Mouse (Mus musculus) CD4-positive, CD25-positive, alpha-beta regulatory T cell, adult 2 months (primary cell): ENCODE data around the gene Efcc1.

Experiments
- DNase-seq: peaks from one replicate; pipeline ENCODE4 v3.0.0-alpha.2; 2012; ENCODE audit warnings: low read depth, low spot score

Efcc1 gene

DNA sequence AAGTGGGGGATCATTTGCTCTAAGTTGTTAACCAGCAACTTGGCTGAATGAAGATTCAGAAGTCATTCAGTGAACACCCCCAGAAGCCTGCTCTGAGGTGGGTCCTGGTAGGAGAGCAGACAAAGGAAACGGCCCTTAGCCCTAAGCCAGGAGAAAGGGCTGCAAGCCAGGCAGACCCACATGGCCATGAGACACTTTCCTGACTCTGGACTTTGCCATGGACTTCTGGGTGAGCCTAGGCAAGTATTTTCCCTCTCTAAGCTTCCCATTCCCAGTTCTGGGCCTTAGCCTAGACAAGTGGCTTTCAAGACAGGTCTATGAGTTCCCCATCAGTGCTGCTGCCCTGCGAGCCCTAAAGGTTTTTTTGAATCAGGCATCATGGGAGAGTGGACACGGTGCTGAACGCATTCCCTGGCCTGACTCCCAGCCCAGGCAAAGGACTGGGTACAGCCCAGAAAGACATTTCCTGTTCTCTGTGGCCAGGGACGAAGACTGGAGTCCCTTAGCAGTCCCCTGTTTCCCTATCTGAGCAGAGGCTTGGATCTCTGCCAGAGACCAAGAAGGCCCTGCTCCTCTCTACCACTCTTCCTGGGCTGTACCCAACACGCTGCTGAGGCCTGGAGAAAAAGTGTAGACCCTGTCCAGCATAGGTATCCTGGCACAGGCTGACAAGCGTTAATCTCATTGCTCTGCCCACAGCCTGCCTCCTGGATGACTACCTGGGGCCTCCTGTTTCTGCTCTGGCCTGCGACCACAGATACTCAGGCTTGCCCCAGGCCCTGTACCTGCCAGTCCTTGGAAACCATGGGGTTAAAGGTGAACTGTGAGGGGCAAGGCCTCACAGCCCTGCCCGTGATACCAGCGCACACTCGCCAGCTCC lies 47.9 kb downstream of the Efcc1 start:
- no peak for DNase-seq

DNA sequence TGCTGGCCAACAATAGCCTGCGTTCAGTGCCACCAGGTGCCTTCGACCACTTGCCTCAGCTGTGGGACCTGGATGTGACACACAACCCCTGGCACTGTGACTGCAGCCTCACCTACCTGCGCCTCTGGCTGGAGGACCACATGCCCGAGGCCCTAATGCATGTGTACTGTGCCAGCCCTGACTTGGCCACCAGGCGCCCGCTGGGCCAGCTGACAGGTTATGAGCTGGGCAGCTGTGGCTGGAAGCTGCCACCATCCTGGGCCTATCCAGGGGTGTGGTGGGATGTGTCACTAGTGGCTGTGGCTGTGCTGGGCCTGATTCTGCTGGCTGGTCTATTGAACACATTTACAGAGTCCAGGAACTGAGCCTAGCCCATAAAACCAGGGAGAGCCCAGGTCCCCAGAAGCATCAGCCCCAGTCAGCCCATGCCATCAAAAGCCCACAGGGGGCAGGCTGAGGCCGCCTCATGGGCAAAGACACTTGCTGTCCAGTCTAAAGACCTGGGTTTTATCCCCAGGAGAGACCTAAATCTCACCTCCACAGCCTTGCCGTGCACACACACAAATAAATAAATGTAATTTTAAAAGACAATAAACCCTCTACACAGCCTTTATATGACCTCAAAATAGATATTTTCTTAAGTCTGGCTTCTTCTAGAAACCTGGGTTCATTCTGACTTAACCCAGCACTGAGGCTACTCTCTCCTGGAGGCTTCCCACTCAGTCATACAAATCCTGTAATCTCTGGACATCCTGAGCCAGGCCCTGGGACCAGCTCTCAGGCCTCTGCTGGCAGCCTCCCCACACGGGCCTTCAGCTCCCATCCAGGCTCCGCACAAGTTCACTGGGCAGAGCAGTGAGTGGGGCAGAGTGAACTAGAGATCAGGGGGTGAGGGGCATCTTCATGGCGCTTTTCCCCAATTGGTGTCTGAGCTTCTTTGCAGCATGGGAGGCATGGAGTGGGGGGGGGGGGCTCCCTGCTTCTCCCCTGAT lies 48.8 kb downstream of the Efcc1 start:
- no peak for DNase-seq

DNA sequence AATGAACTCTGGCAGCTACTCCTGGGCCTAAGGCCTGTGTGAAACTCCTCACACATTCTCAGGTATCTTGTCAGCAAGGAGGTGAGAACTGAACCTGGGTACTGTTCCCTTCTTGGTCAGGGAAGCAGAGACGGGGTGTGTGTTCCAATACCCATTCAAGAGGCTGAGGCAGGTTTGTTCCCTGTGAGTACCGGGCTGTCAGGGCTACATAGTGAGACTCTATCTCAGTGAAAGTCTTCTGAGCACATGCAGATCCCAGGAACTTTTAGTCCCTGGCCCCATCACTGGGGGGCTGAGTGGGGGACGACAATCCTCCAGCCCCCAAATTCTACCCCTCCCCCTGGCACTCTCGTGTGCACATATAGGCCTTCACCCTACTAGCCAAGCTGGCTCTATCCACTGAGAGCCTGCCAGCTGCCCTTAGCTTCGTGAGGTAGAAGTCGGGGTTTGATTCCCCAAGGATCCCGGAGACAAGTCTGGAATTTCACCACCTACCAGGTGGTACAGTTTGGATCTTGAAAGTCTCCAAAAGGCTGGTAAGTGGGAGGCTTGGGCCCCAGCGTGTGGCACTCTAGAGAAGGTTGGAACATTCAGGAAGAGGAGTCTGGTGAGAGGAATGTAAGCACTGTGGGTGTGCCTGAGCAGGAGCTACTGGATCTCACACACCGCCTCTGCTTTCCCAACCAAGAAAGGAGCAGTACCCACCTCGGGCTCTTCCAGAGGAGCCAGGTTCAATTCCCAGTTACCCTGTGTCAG lies 50.1 kb downstream of the Efcc1 start:
- DNase-seq = no peak

DNA sequence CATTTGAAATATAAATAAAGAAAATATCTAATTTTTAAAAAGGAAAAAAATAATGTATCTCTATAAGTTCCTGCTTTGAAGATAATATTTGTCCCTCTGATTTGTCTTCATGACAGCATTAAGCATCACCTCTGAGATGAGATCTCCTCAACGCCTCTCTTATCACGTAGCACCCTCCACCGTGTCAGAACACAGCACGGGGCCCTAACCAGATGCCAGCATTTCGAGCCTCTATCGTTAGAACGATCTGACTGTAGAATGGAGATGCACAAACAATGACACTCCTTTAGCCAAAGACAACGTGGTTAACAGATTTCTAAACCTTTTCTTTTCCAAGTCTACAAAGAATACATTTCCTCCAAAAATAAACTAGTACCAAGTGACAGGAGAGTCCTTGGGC lies 53.4 kb downstream of the Efcc1 start:
- no peak for DNase-seq

DNA sequence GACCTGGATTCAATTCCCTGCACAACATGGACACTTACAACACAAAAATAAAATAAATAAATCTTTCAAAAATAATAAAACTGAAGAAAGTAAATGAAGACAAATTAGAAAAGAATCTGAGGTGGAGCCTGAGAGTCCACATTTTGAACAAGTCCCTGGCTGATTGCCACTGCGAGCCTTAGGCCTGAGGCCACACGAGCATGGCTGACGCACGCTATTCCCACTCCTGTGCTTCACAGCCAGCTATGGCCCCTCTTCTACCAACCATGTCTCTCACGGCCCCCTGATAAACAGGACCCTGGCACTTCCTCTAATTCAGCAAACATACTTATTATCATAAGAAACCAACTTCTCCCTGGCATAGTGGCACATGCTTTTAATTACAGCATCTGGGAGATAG lies 56.0 kb downstream of the Efcc1 start:
- DNase-seq = no peak

DNA sequence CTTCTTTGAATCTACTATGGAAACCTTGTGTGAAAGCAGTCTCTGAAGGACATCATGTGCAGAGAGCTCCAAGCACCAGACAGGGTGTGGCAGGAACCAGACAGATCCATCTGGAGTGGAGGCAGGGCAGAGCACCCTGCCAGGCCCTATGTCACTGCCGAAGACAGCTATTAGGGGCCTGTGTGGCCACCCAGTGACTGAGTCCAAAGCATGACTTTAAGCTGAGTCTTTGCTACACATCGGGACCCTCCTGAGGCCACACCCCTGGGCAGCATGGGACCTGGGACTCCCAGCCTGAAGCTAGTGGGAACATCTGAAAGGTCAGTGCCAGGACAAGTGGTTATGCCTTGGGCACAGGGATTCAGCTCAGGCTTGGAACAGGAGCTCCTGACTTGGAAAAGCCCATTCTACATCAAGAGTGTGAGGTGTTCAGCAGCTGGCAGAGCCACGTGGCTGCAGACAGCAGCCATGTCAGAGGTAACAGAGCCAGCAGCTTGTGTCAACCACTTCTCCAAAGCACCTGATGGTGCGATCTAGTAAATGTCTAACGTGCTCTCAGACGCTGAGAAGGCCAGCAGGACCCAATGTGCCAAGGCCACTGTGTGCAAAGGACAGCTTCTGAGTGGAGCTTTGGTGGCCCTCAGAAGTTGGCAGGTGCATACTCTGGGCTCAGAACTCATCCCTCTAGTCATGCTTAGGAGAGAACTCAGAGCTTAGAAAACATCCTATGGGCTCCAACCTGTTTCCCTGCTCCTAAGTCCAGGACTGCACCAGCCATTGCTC lies 56.6 kb downstream of the Efcc1 start:
- no peak for DNase-seq

DNA sequence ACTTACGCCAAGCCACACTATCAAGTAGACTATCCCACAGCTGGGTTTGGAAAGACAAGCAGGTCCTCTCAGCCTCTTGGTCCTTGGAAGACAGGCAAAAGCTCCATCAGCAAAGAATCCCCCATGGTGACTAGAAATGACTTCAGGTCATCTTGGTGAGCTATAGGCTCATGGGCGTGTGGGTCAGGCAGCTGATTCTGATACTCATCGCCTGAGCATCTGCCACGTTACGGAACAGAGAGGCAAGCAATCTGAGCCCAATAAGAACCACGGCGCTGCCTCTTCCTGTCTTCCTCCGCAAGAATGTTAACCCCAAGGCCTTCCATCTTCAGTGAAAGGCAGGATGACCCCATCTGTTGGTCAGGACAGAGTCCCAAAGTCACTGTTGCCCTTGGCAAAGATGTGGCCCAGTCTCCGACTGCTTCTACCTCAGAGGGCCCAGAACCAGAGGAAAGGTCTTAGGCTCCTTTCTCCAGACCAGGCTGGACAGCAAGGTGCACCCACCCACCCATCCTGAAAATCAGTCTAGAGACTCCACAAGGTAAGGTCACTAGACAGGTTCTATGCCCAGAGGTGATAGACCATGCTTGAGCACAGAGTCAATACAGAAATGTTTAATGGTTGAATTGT lies 57.7 kb downstream of the Efcc1 start:
- DNase-seq = no peak

DNA sequence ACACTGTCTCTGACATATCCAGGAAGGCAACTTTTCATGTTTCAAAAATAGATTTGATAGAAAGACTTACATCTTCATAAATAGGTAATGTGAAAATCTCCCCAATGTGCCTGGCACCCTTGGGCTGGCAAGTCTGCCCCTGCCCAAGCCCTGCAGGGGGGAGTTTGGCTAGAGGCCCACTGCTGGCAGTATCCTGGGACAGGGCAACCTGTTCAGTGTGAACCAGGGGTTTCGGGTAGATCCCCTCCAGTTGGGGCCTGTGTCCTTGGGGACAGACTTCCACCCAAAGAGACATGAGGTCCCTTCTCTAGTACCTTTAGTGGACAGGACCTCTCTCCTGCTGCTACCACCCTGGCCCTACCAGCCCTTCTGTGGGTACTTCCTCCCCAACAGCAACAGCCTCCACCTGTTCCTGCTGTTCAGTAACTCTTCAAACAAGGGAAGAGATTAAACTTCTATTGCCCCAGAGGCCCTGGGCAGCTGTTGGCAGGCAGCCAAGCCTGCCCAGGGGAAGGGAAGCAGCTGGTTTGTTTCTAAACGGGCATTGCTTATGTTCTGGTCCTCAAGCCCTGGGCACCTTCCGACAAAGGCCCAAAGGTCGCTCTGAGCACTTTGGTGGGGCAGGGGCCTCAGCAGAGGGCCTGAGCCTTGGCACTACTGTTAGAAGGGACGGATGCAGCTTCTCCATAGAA lies 58.4 kb downstream of the Efcc1 start:
- DNase-seq = no peak

DNA sequence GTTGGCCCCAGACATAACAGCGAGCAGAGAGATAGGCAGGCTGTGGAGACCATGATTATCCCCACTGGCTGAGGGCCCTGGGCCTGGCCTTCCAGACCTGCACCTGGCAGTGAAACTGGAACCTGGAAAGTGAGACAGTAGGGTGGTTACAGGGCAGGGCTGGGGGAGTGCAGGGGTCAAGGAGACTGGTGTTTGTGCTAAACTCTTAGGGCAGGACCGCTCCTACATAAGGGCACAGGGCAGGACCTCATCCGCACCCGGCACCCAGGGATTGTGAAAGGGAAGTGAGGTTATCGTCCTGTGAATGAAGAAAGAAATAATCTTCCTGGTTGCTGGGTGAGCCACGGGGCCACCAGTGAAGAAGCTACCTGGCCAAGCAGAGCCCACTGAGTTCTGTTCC lies 59.1 kb downstream of the Efcc1 start:
- no peak for DNase-seq

DNA sequence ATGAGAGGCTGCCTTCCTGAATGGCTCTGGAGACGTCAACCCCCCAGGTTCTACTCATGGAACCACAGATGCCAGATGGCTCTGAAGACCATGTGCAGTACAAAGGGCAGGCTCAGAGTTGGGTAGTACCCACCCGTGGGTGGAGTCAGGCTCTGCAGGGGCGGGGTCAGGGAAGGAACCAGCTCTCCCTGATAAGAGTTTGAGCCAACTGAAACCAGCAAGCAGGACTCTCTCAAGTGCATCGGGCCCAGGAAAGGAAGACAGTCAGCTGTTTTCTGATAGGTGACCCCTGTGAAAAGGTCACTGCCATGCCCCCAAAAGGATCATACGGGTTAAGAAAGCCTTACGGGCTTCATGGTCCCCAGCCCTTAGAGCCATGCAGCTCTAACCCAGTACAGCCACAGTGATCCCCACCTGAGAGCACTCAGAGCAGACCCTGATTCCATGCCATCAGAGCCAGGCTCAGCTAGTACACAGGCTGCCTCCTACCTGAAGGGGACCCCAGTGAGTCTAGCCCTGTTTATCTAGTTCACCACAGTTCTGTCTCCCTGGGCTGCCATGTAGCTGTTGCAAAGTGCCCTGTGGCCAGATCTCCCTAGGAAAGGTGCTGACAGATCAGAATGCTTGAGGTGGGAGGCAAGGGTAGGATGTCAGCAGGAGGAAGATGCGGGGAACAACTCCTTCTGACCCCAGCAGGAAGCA lies 60.3 kb downstream of the Efcc1 start:
- DNase-seq = no peak

DNA sequence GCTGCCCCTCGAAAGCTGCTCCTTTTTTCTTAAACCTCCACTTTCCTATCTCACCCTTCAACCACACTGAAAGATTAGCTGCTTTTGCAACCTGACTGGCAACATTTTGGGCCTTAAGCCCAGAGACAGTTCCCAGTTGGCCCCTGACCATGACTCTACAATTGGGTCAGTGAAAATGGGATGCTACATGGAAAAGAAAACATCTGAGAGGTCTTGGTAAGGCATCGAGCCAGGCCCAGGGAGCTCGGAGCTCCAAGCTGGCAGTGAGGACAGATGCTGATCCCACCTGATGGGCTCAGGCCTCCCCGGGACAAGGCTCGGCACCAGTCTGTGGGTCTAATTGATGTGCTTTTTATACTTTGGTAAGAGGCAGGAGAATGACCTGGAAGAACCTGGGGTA lies 61.2 kb downstream of the Efcc1 start:
- DNase-seq = no peak

DNA sequence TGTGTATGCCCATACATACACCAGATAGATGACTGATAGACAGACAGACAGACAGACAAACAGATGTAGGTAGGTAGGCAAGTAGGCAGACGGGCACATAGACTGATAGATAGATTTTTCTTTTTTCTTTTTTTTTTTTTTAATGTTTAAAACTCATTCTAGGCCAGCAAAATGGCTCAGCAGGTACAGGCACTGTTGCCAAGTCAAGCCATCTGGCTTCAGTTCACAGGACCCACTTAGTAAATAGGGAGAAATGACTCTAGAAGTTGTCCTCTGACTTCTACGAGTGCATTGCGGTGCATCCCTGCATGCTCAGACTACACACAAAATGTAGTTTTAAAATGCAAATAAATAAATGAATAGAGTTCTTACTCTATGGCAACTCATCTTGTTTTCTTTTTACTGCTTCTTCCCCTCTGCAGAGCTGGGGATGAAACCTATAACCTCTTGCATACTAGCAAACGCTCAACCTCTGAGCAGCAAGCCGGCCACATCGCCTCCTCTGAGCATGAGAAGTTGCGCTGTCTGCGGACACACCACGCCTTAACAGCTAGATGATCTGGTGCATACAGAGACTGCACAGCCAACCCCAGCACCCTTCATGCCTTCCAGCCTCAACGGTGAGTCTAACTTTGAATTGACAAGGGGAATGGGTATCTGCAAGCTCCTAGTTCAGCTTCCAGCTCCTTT lies 63.3 kb downstream of the Efcc1 start:
- DNase-seq = no peak

DNA sequence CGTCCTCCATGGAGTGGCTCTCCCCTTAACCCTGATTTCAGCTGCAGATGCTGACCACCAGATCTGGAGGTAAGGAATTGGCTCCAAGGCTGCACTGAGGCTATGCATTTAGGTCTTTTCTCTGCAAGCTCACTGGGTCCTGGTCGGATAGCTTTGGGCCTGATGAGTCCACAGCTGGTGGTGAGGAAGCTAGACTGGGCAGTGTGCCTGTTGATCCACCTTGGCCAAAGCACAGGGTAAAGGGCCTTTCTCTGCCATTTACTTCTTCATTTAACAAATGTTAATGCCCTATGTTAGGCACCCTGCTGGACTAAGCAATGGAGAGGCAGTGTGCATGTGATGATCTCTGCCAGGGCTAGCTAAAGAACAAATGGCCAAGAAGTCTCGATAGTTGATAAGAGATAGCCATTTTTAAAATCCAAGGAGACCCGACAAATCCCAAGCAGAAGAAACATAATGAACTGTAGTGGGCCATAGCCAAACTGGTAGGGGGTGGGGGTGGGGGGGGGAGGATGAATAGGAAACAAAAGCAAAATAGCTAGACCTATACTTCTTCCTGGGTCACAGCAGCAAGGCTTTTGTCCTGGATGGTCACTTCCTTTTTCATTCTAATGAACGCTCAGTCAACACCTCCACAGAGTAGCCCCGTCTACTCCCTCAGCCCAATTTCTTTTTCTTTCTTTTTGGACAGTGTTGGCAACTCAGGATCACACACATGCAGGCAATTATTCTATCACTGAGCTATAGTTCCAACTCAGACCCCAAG lies 64.9 kb downstream of the Efcc1 start:
- no peak for DNase-seq

DNA sequence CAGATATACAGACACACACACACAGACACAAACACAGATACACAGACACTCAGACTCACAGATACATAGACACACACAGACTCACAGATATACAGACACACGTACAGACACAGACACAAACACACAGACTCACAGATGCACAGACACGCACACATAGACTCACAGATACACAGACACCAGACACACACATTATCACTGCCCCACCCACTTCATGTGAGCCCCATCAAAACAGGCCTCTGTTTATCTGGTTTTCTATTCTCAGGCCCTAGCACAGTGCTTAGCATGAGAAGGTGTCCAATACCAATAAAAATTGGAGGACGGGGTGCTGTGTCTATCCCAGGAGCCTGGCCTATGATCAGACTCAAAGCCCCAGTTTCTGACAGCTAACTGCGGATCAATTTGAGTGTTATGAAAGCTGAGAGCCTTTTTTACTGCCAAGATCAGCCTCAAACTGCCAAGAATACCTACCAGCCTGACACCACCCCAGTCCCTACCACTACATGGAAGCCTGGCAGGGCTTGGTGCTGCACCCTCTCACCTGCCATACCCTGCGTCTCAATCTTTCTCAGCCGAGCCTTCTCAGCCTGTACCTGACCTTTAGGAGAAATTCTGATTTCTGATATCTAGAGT lies 65.7 kb downstream of the Efcc1 start:
- no peak for DNase-seq

DNA sequence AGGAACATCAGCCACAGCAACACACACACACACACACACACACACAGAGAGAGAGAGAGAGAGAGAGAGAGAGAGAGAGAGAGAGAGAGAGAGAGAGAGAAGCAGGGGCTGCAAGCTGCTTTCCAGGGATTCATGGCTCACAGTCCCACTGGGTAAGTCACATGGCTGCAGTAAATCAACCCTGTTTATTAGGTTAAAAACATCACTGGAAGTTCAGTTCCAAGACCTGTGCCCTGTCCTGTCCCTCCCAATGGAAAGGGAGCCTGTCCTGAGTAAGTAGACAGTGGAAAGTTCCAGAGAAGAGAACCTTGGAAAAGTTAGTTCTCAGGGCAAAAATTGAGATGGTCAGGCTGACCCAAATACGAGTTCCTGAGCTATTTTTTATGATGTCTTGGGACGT lies 66.7 kb downstream of the Efcc1 start:
- no peak for DNase-seq

DNA sequence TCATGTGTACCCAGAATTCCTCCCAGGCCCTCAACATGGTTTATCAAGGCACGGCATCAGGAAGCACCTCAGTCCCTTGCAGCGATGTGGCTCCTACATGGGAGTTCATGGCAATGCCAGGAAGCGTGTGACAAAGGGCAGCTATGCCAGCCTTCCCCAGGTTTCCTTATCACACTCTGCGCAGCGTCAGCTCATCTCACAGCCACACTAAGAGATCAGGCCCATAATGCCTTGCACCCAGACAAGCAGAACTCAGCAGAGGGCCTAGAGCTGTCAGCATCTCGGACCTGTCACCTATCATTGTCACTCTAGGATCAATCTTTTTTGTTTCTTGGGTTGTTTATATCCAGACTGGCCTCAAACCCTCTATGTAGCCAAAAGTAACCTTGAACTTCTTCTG lies 68.9 kb downstream of the Efcc1 start:
- DNase-seq = no peak

DNA sequence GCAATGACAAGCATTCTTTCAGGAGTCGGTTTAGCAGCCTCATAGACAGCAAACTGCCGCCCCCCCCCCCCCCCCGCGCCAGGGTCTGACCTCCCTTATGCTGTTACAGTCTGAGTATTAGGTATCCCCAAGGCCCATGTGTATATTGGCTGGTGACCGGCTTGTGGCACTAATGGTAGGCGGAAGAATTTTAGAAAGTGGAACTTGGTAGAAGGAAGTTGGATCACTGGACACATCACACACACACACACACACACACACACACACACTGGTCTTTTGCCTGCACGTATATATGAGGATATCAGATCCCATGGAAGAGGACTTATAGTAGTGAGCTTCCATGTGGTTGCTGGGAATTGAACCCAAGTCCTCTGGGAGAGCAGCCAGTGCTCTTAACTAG lies 71.8 kb downstream of the Efcc1 start:
- no peak for DNase-seq

DNA sequence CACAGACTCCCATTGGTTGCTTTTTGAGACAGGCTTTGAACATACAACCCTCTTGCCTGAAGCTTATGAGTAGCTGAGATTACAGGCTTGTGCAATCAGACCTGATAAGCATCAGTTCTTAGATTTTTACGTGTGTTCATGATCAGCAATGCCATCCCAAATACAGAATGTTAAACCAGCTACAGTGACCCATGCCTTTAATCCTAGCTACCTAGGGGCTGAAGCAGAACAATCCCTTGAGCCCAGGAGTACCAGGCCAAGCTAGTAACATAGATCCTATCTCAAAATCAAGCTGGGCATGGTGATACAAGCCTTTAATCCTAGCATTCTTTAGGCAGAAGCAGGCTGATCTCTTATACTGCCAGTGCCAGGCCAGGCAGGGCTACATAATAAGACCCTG lies 73.4 kb downstream of the Efcc1 start:
- DNase-seq = no peak
